Mouse (Mus musculus) cerebellum, adult 11 months (tissue): ENCODE measurements around the gene Fam83e.

ENCODE experiments used
- DNase-seq: peaks from one replicate; pipeline ENCODE4 v3.0.0; 2022

Gene Fam83e

GRCm38 (mm10) chr7:45702809-45703520, 18.0 kb upstream of the Fam83e start:
- DNase-seq: peak; percentile 52

- peak; percentile 70 for DNase-seq
Observed at GRCm38 (mm10) chr7:45703521-45704033, 17.4 kb upstream of the Fam83e start.

- DNase-seq: peak; percentile 82
Observed at GRCm38 (mm10) chr7:45704046-45704559, 16.9 kb upstream of the Fam83e start.

GRCm38 (mm10) chr7:45704730-45705442, 16.1 kb upstream of the Fam83e start, which contains the start of gene Dbp:
Dbp (plus strand) TSS chr7:45705088.
- peak; percentile 99 for DNase-seq

- peak; percentile 75 for DNase-seq
Observed at GRCm38 (mm10) chr7:45705443-45705864, 15.6 kb upstream of the Fam83e start.

GRCm38 (mm10) chr7:45705873-45706281, 15.1 kb upstream of the Fam83e start:
- DNase-seq: peak; percentile 83

- peak; percentile 89 for DNase-seq
Observed at GRCm38 (mm10) chr7:45706721-45707241, 14.2 kb upstream of the Fam83e start.

GRCm38 (mm10) chr7:45707375-45707967, 13.5 kb upstream of the Fam83e start:
- DNase-seq: peak; percentile 97

GRCm38 (mm10) chr7:45708221-45708761, 12.7 kb upstream of the Fam83e start:
- DNase-seq: peak; percentile 50

- no peak for DNase-seq
Observed at GRCm38 (mm10) chr7:45709036-45709435, 12.0 kb upstream of the Fam83e start.

GRCm38 (mm10) chr7:45709677-45710355, 11.2 kb upstream of the Fam83e start:
- DNase-seq: no peak

- DNase-seq: no peak
Observed at GRCm38 (mm10) chr7:45710477-45711191, 10.4 kb upstream of the Fam83e start.

- no peak for DNase-seq
Observed at GRCm38 (mm10) chr7:45711316-45712021, 9.5 kb upstream of the Fam83e start.

- peak; percentile 41 for DNase-seq
Observed at GRCm38 (mm10) chr7:45712022-45712757, 8.8 kb upstream of the Fam83e start.

- peak; percentile 50 for DNase-seq
Observed at GRCm38 (mm10) chr7:45713396-45713795, 7.6 kb upstream of the Fam83e start.

- peak; percentile 22 for DNase-seq
Observed at GRCm38 (mm10) chr7:45713881-45714520, 7.0 kb upstream of the Fam83e start.

GRCm38 (mm10) chr7:45714630-45715089, 6.4 kb upstream of the Fam83e start:
- DNase-seq: no peak

GRCm38 (mm10) chr7:45715090-45715708, 5.8 kb upstream of the Fam83e start, which contains the start of gene Rpl18:
Rpl18 (plus strand) TSS chr7:45715457.
- DNase-seq: peak; percentile 97
